Mouse (Mus musculus) hindlimb bud, embryonic 11.5 days (tissue): ENCODE measurements around the gene Siah1b.
A peak's percentile ranks its signal among the peaks of the same experiment; 100 is the strongest.

ENCODE experiments used
- DNase-seq: peaks from one replicate; pipeline ENCODE4 v3.0.0-alpha.2; 2012; ENCODE audit warnings: low read depth, low spot score; ENCODE audit errors: extremely low spot score

Gene Siah1b

DNA sequence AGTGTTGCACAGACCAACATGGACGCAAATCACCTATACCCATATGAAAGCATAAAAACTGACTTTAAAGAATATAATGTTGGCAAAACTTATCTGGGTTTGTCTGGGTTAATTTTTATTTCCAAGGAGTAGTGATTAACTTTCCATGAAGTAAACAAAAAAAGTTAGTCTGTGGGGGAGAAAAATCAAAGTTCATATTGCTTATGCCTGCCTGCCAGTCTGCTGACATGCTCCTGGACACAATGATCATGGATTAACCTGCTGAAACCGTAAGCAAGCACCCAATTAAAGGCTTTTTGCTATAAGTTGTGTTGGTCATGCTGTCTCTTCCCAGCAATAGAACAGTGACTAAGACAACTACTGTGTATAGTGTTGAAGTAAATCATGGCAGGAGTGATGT lies 40.9 kb downstream of the Siah1b start:
- no peak for DNase-seq

GRCm38 (mm10) chrX:164032526-164032925 lies 43.8 kb downstream of the Siah1b start:
- no peak for DNase-seq

- peak; percentile 28 for DNase-seq
These were observed 48.5 kb downstream of the Siah1b start, which contains the start of gene Car5b for GRCm38 (mm10) chrX:164027607-164028289. TSS of gene Car5b (minus strand) at chrX:164027997.
